Mouse (Mus musculus) CH12.LX (cell line): ENCODE results near the gene Tsc22d4.

Source experiments
- CHD1 ChIP-seq: IDR thresholded peaks from 2 replicates; pipeline ENCODE4 v1.6.1; 2012; ENCODE audit warnings: low read depth, low read length, improper control_type of control experiment, inconsistent platforms
- CTCF ChIP-seq, 2 experiments: IDR thresholded peaks in 1 of 2; conservative IDR thresholded peaks in 1 of 2; 2 replicates each; pipeline ENCODE4 v1.5.1; 2011 to 2012; ENCODE audit warnings: low read depth in 2 of 2, low read length in 2 of 2, improper control_type of control experiment in 1 of 2, inconsistent platforms in 1 of 2, mild to moderate bottlenecking in 1 of 2, moderate library complexity in 1 of 2
- NELFE ChIP-seq: IDR thresholded peaks from 2 replicates; pipeline ENCODE4 v1.6.1; 2011; ENCODE audit warnings: low read depth, low read length, improper control_type of control experiment

GRCm38 (mm10) chr5:137783901-137784540 lies 38.5 kb downstream of the Tsc22d4 start:
- TF ChIP-seq CHD1, result no peak
- no peak for TF ChIP-seq CTCF (conservative IDR thresholded peaks at IDR 0.05 in 1 of 2, IDR thresholded peaks at IDR 0.05 in 1 of 2; ENCODE audit: low read depth in 2 of 2, low read length in 2 of 2)
- no peak for TF ChIP-seq NELFE
